ENCODE assay signal across 20 mouse cellular contexts in genomic region chr8:121074848-121075145, GRCm38 (mm10). TPM values are rescaled to one million over a fixed set of nuclear protein-coding genes. Genes with fewer than 3 reads are reported as not detected.
DNase-seq lines count a peak whose midpoint lies in the region; ATAC-seq and TF ChIP-seq lines count a peak whose summit lies in the region.
"Had no signal": no experiment of that assay in that cellular context is flagged by ENCODE, and none has a peak within 500 bp of the region (broad histone marks: within the 10 kb centered on the region; RNA-seq: fewer than 3 reads in every experiment).

No protein-coding gene starts in this region.

- peak overlapping the region; percentile 36 for H3K4me3 ChIP-seq in lung, adult 2 months (replicated peaks; ENCODE audit: extremely low read depth, low read depth, low read length)
- peak overlapping the region; percentile 42; the same call in 1 of the 2 replicates for H3K4me3 ChIP-seq in embryonic facial prominence, embryonic 10.5 days
- H3K4me3 ChIP-seq in embryonic facial prominence, embryonic 13.5 days = 0 out of 2 replicates have a peak overlapping the region, but pooled peaks have one; percentile 13
- peak overlapping the region; percentile 29 for H3K4me3 ChIP-seq in stomach, embryonic 14.5 days (ENCODE audit: low read depth, low read length)
- H3K4me3 ChIP-seq: forebrain, embryonic 13.5 days; hindbrain, embryonic 15.5 days; midbrain, embryonic 10.5 days; neural tube, embryonic 12.5 days had no signal

- TF ChIP-seq CTCF in lung, adult 2 months (IDR thresholded peaks at IDR 0.05; ENCODE audit: insufficient read depth, low read length) = no peak

- no peak for DNase-seq in lung, adult 2 months
- no peak for DNase-seq in lung, adult 18-20 months
- peak; percentile 56 for DNase-seq in embryonic facial prominence, embryonic 10.5 days (ENCODE audit: low spot score)
- no peak for DNase-seq in cerebellum, postnatal 14 days
- DNase-seq: cerebellum, adult 8-10 months; gastrocnemius, postnatal 14 days; heart, adult 18-20 months; heart, postnatal 4 days; kidney, adult 18-20 months; kidney, postnatal 10 days; spleen, adult 18-20 months had no signal

- ATAC-seq in embryonic facial prominence, embryonic 13.5 days (ENCODE audit: insufficient number of reproducible peaks, insufficient read depth, low FRiP score, low TSS enrichment, low read depth) = no peak
- no peak for ATAC-seq in stomach, embryonic 14.5 days (ENCODE audit: insufficient number of reproducible peaks, insufficient read depth, low FRiP score, low read depth)
- ATAC-seq in cerebellum, adult (ENCODE audit: insufficient number of reproducible peaks, low FRiP score, low TSS enrichment) = no peak
- ATAC-seq: forebrain, embryonic 13.5 days had no signal

- H3K27ac ChIP-seq in embryonic facial prominence, embryonic 10.5 days (replicated peaks) = 0 out of 2 replicates have a peak overlapping the region, but pooled peaks have one; percentile 27
- no peak overlapping the region for H3K27ac ChIP-seq in embryonic facial prominence, embryonic 13.5 days
- peak overlapping the region; percentile 92 for H3K27ac ChIP-seq in stomach, embryonic 14.5 days (ENCODE audit: low read length)
- H3K27ac ChIP-seq: forebrain, embryonic 13.5 days; hindbrain, embryonic 15.5 days; macrophage; midbrain, embryonic 10.5 days; neural tube, embryonic 12.5 days had no signal

- TF ChIP-seq POLR2A in lung, adult 2 months (IDR thresholded peaks at IDR 0.05; ENCODE audit: borderline replicate concordance, extremely low read depth, low read depth, low read length) = no peak

- H3K36me3 ChIP-seq in embryonic facial prominence, embryonic 10.5 days (replicated peaks) = no peaks in the 10 kb centered on the region
- no peaks in the 10 kb centered on the region for H3K36me3 ChIP-seq in embryonic facial prominence, embryonic 13.5 days
- H3K36me3 ChIP-seq in stomach, embryonic 14.5 days (ENCODE audit: control insufficient read depth, insufficient read depth, low read length) = no peaks in the 10 kb centered on the region; the same call in 1 of the 2 replicates
- H3K36me3 ChIP-seq: hindbrain, embryonic 15.5 days; midbrain, embryonic 10.5 days; neural tube, embryonic 12.5 days had no signal

- no peaks in the 10 kb centered on the region for H3K9me3 ChIP-seq in embryonic facial prominence, embryonic 10.5 days
- H3K9me3 ChIP-seq in embryonic facial prominence, embryonic 13.5 days = no peaks in the 10 kb centered on the region
- no peaks in the 10 kb centered on the region for H3K9me3 ChIP-seq in stomach, embryonic 14.5 days (ENCODE audit: control insufficient read depth, low read depth, low read length)
- H3K9me3 ChIP-seq: forebrain, embryonic 13.5 days; hindbrain, embryonic 15.5 days; midbrain, embryonic 10.5 days; neural tube, embryonic 12.5 days had no signal

- no peak overlapping the region for H3K9ac ChIP-seq in embryonic facial prominence, embryonic 13.5 days
- peak overlapping the region; percentile 52 for H3K9ac ChIP-seq in stomach, embryonic 14.5 days (replicated peaks; ENCODE audit: low read depth, low read length)
- H3K9ac ChIP-seq: forebrain, embryonic 13.5 days; hindbrain, embryonic 15.5 days; neural tube, embryonic 12.5 days had no signal

- H3K4me2 ChIP-seq in embryonic facial prominence, embryonic 13.5 days = peak overlapping the region; percentile 14; the same call in 1 of the 2 replicates
- H3K4me2 ChIP-seq in stomach, embryonic 14.5 days (replicated peaks; ENCODE audit: low read depth, low read length) = peak overlapping the region; percentile 58
- H3K4me2 ChIP-seq: forebrain, embryonic 13.5 days; hindbrain, embryonic 15.5 days; neural tube, embryonic 12.5 days had no signal

- peaks cover 10% of the 10 kb centered on the region for H3K4me1 ChIP-seq in lung, adult 2 months (ENCODE audit: control insufficient read depth, insufficient read depth, low read length)
- peaks cover 51% of the 10 kb centered on the region for H3K4me1 ChIP-seq in embryonic facial prominence, embryonic 10.5 days
- peaks cover 28% of the 10 kb centered on the region for H3K4me1 ChIP-seq in embryonic facial prominence, embryonic 13.5 days
- H3K4me1 ChIP-seq in stomach, embryonic 14.5 days (ENCODE audit: control insufficient read depth, insufficient read depth, low read length) = peaks cover 37% of the 10 kb centered on the region

- 17% methylated on average over 10 of the region's 10 CpGs for WGBS in lung, adult 2 months
- WGBS in embryonic facial prominence, embryonic 10.5 days = 1% methylated on average over 10 of the region's 10 CpGs
- 2% methylated on average over 10 of the region's 10 CpGs for WGBS in embryonic facial prominence, embryonic 13.5 days
- WGBS in stomach, embryonic 14.5 days = 1% methylated on average over 10 of the region's 10 CpGs

- H3K27me3 ChIP-seq in embryonic facial prominence, embryonic 10.5 days (replicated peaks; ENCODE audit: low read depth, poor library complexity, severe bottlenecking) = peaks cover 100% of the 10 kb centered on the region
- H3K27me3 ChIP-seq in embryonic facial prominence, embryonic 13.5 days = peaks cover 100% of the 10 kb centered on the region
- peaks cover 23% of the 10 kb centered on the region for H3K27me3 ChIP-seq in stomach, embryonic 14.5 days (ENCODE audit: control insufficient read depth, insufficient read depth, low read length)

RNA-seq across cellular contexts. Expression of gene Foxf1, which starts 9.4 kb away (rescaled TPM):
- polyA plus RNA-seq in lung, adult 2 months (2012; rRNA removed) = 194 and 406 TPM in 2 replicates
- 28.8 and 30.1 TPM in 2 replicates for polyA plus RNA-seq in embryonic facial prominence, embryonic 10.5 days (2016; fragmentation: Nextera tagmentation; extraction: Ambion mirVana)
- 10.7 and 15.1 TPM in 2 replicates for polyA plus RNA-seq in embryonic facial prominence, embryonic 13.5 days (2015; fragmentation: Nextera tagmentation; extraction: Ambion mirVana)
- polyA plus RNA-seq in stomach, embryonic 14.5 days (2014; fragmentation: Nextera tagmentation; extraction: Ambion mirVana) = 147 and 163 TPM in 2 replicates

RNA-seq across cellular contexts. Expression of gene Mthfsd, which starts 33.4 kb away (rescaled TPM):
- 44.7 and 51.6 TPM in 2 replicates for polyA plus RNA-seq in lung, adult 2 months (2012; rRNA removed)
- 68.2 and 72.3 TPM in 2 replicates for polyA plus RNA-seq in embryonic facial prominence, embryonic 10.5 days (2016; fragmentation: Nextera tagmentation; extraction: Ambion mirVana)
- 60.5 and 70.5 TPM in 2 replicates for polyA plus RNA-seq in embryonic facial prominence, embryonic 13.5 days (2015; fragmentation: Nextera tagmentation; extraction: Ambion mirVana)
- polyA plus RNA-seq in stomach, embryonic 14.5 days (2014; fragmentation: Nextera tagmentation; extraction: Ambion mirVana) = 65.9 and 66.6 TPM in 2 replicates

RNA-seq across cellular contexts. Expression of gene Foxc2, which starts 41.2 kb away (rescaled TPM):
- polyA plus RNA-seq in lung, adult 2 months (2012; rRNA removed) = 1.4 and 1.6 TPM in 2 replicates
- polyA plus RNA-seq in embryonic facial prominence, embryonic 10.5 days (2016; fragmentation: Nextera tagmentation; extraction: Ambion mirVana) = 11.7 and 15.2 TPM in 2 replicates
- polyA plus RNA-seq in embryonic facial prominence, embryonic 13.5 days (2015; fragmentation: Nextera tagmentation; extraction: Ambion mirVana) = 3.2 and 3.3 TPM in 2 replicates
- polyA plus RNA-seq in stomach, embryonic 14.5 days (2014; fragmentation: Nextera tagmentation; extraction: Ambion mirVana) = 0.20 and 0.56 TPM in 2 replicates
- polyA plus RNA-seq: macrophage had no signal

RNA-seq across cellular contexts. Expression of gene Foxl1, which starts 52.9 kb away (rescaled TPM):
- 2.5 and 3.0 TPM in 2 replicates for polyA plus RNA-seq in lung, adult 2 months (2012; rRNA removed)
- 2.8 and 4.6 TPM in 2 replicates for polyA plus RNA-seq in embryonic facial prominence, embryonic 10.5 days (2016; fragmentation: Nextera tagmentation; extraction: Ambion mirVana)
- polyA plus RNA-seq in embryonic facial prominence, embryonic 13.5 days (2015; fragmentation: Nextera tagmentation; extraction: Ambion mirVana) = 0.28 and 0.34 TPM in 2 replicates
- 6.9 and 7.0 TPM in 2 replicates for polyA plus RNA-seq in stomach, embryonic 14.5 days (2014; fragmentation: Nextera tagmentation; extraction: Ambion mirVana)
- polyA plus RNA-seq: liver, adult 2 months; macrophage had no signal
